Mouse (Mus musculus): ENCODE measurements around the gene Eif3k. TPM values are rescaled to one million over a fixed set of nuclear protein-coding genes. Genes with fewer than 3 reads are reported as not detected.

The Eif3k gene
- total RNA-seq (2015; ENCODE audit: low replicate concordance) (50.7 and 81.1 TPM in 2 replicates), total RNA-seq (2017; ENCODE audit: low replicate concordance) (115 and 133 TPM in 2 replicates)

- peak; percentile 89 for ATAC-seq (replicated peaks; ENCODE audit: low FRiP score, poor library complexity, severe bottlenecking)
These were observed at the start of gene Eif3k, which contains the start of gene Map4k1 for GRCm38 (mm10) chr7:28981651-28982273. Gene Eif3k, minus strand, starts transcription at chr7:28981864. Gene Map4k1, plus strand, starts transcription at chr7:28982050.

GRCm38 (mm10) chr7:29029690-29030656, 48.3 kb upstream of the Eif3k start:
- peak; percentile 90 for ATAC-seq (replicated peaks; ENCODE audit: low FRiP score, poor library complexity, severe bottlenecking)

DNA sequence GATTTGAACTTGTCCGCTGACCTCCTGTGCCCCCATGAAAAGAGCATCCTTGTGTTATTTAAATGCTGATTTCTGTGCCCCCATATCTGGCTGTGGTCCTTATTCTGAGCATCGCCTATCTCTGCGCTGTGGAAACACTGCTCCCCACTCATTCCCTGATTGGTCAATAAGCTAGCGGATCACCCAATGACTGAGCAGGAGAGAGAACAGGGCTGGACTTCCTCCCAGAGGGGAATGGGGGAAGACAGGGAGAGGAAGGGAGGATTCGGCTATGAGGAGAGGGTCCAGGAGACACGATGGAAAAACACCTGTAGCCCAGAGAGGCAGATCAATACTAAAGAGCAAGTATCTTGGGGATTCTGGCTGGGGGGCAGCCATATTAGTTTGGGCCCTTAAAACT, 47.1 kb upstream of the Eif3k start:
- ATAC-seq (replicated peaks; ENCODE audit: low FRiP score, poor library complexity, severe bottlenecking) = no peak

DNA sequence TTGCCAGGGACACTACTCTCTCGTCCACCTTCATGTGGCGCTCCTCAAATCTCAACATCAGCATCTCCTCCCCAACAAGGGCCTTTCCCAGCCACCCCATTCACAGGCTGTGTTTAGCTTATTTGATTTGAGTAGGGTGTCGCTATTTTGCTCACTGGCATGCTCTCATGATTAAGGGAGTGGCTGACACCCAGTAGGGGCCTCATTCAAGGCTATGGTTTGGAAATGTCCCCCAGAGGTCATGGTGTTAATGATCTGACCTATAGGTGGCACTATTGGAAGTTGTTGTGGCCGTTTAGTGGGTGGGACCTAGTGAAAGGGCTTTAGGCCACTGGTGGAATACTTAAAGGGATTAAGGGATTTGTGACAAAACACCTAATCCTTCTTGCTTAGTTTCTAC, 45.1 kb upstream of the Eif3k start:
- ATAC-seq (replicated peaks; ENCODE audit: low FRiP score, poor library complexity, severe bottlenecking) = no peak

- ATAC-seq (replicated peaks; ENCODE audit: low FRiP score, poor library complexity, severe bottlenecking) = no peak
These were observed 44.5 kb upstream of the Eif3k start for GRCm38 (mm10) chr7:29026195-29026594.

GRCm38 (mm10) chr7:29025566-29025965, 43.9 kb upstream of the Eif3k start:
- ATAC-seq (replicated peaks; ENCODE audit: low FRiP score, poor library complexity, severe bottlenecking) = no peak

GRCm38 (mm10) chr7:29023514-29023913, 41.9 kb upstream of the Eif3k start:
- ATAC-seq (replicated peaks; ENCODE audit: low FRiP score, poor library complexity, severe bottlenecking) = no peak

DNA sequence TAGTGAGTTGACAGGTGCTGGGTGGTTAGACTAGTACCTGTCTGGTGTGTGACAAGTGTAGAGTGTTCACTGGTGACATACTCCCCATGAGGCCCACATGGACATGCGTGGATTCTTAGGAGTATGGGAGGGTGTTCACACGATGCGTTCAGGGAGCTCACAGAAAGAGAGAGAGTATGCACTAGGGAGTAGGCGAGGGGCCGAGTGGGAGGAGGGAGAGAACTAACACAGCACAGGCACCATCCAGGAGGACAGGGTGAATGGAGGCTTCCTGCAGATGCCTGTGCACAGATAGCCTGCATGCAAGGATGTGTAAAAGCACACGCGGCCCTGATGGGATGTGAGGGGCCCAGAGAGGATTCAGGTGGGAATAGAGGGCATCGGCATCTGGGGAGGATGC, 40.8 kb upstream of the Eif3k start:
- ATAC-seq (replicated peaks; ENCODE audit: low FRiP score, poor library complexity, severe bottlenecking) = no peak

- ATAC-seq (replicated peaks; ENCODE audit: low FRiP score, poor library complexity, severe bottlenecking) = no peak
These were observed 38.0 kb upstream of the Eif3k start for GRCm38 (mm10) chr7:29019447-29020220.

DNA sequence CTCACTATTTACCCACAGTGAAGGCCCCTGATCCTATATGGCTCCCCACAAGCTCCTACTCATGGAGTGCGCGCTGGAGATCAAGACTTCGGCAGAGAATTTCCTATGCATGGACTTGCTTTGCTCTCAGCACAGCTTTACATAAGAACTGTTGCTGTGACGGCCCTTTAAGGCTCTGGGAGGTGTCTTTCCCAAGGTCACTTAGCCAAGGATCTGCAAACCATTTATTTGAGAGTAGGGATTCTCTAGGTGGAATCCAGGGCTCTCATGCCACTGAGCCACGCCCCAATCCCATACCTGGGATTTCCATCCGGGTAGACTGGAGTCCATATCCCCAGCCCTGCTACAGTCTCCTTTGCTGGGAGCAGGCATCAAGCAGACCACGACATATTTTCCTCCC, 35.6 kb upstream of the Eif3k start:
- no peak for ATAC-seq (replicated peaks; ENCODE audit: low FRiP score, poor library complexity, severe bottlenecking)

- ATAC-seq (replicated peaks; ENCODE audit: low FRiP score, poor library complexity, severe bottlenecking) = no peak
These were observed 34.8 kb upstream of the Eif3k start for GRCm38 (mm10) chr7:29016440-29016839.

GRCm38 (mm10) chr7:29014984-29015383, 33.3 kb upstream of the Eif3k start:
- no peak for ATAC-seq (replicated peaks; ENCODE audit: low FRiP score, poor library complexity, severe bottlenecking)

GRCm38 (mm10) chr7:29008714-29009113, 27.1 kb upstream of the Eif3k start:
- ATAC-seq (replicated peaks; ENCODE audit: low FRiP score, poor library complexity, severe bottlenecking) = no peak

GRCm38 (mm10) chr7:29008171-29008570, 26.5 kb upstream of the Eif3k start:
- no peak for ATAC-seq (replicated peaks; ENCODE audit: low FRiP score, poor library complexity, severe bottlenecking)

DNA sequence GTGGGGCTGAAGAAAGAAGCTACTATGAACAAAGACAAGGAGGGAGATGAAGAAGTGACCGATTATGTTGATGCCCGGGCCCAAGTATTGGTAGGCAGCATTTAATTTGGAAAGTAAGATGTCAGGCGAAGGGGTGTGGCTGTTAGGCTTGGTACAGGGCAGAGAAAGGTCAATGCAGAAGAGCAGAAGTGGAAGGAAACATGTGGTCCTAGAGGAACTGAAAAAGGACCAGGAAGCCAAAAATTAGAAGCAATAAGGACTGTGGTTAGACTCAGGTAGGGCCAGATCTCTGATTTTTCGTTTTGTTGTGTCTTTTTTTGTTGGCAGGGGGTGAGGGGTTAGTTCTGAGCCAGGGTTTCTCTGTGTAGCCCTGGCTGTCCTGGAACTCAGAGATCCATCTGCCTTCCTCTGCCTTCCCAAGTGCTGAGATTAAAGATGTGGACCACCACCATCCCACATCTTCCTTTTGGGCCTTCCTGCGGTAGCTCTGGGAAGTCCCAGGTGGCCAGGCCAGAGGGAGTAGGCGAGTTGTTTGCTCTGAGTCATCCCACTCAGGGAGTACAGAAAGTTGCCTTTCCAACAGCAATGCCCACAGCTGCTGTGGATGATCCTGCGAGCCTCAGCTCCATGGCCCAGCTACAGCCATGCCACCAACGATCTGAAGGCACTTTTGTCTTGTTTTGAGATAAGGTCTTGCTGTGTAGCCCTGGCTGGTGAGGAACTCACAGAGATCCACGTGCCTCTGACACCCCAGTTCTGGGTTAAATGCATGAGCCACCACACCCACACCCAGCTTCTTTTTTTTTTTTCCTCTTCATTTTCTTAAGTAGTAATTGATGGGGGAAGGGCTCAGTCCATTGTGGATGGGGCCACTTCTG, 25.8 kb upstream of the Eif3k start:
- ATAC-seq (replicated peaks; ENCODE audit: low FRiP score, poor library complexity, severe bottlenecking) = no peak

GRCm38 (mm10) chr7:29000651-29001605, 19.3 kb upstream of the Eif3k start:
- peak; percentile 71 for ATAC-seq (replicated peaks; ENCODE audit: low FRiP score, poor library complexity, severe bottlenecking)

DNA sequence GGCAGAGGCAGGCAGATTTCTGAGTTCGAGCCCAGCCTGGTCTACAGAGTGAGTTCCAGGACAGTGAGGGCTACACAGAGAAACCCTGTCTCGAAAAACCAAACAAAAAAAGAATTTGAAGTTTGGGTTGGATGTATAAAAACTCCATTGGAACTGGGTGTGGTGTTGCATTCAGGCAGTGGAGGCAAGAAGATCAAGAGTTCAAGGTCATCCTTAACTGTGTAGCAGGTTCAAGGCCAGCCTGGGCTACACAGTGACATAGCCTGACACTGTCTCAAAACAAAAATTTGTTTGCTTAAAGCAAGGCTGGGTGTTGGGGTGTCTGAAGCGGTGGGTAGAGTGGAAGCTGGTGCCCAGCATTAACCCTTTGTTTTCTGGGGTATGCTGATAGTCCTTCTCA, 11.7 kb upstream of the Eif3k start:
- ATAC-seq (replicated peaks; ENCODE audit: low FRiP score, poor library complexity, severe bottlenecking) = no peak

DNA sequence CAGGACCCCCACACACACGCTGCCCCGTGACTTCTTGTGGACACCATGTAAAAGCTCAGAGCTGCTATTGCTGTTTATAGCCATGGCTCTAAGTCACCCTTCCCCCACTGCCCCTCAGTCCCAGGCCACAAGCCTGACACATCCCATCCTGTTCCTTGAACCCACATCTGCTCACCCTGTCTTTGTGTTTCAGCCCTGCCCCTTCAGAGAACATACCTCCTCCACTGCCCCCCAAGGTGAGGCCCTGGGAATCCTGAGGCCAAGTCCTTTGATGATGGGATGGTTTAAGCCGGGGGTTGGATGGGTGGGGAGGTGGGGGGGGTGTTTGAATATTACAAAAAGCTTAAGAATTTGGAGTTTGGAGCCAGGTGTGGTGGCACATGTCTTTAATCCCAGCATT, 11.3 kb upstream of the Eif3k start:
- ATAC-seq (replicated peaks; ENCODE audit: low FRiP score, poor library complexity, severe bottlenecking) = no peak

Measured in erythroblast, adult 5-6 weeks (primary cell).